In the genomic region with DNA sequence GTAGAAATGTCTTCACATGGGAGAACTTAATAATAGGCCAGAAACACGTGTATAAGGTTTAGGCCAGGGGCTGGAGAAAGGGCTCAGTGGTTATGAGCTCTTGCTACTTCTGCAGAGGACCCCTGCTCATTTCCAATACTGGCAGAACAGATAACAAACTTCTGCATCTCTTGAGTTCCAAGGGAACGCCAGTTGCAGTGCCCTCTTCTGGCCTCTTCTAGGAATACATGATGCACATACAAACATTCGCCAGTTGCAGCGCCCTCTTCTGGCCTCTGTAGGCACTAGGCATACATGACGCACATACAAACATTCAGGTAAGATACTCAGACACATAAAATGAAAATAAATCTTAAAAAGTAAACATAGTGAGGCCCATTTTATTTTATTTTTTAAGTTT, we compare ENCODE assay signal across 10 mouse cellular contexts. TPM values are rescaled to one million over a fixed set of nuclear protein-coding genes. Genes with fewer than 3 reads are reported as not detected.
DNase-seq lines count a peak whose midpoint lies in the region; ATAC-seq and TF ChIP-seq lines count a peak whose summit lies in the region.
"Had no signal": no experiment of that assay in that cellular context is flagged by ENCODE, and none has a peak within 500 bp of the region (broad histone marks: within the 10 kb centered on the region; RNA-seq: fewer than 3 reads in every experiment).

No protein-coding gene starts in this region.

- H3K4me3 ChIP-seq in hindbrain, postnatal 0 days (ENCODE audit: low read length): no peak overlapping the region
- H3K4me3 ChIP-seq in hindbrain, embryonic 13.5 days: no peak overlapping the region
- H3K4me3 ChIP-seq: liver, embryonic 13.5 days had no signal

- H3K27me3 ChIP-seq in hindbrain, postnatal 0 days (ENCODE audit: insufficient read depth, low read length): no peaks in the 10 kb centered on the region
- H3K27me3 ChIP-seq in hindbrain, embryonic 13.5 days: no peaks in the 10 kb centered on the region
- H3K27me3 ChIP-seq in splenic B cell, adult 2 months (ENCODE audit: control insufficient read depth, insufficient read depth, low read length, poor library complexity, severe bottlenecking): no peaks in the 10 kb centered on the region

- whole genome bisulfite sequencing in hindbrain, postnatal 0 days: 86% methylated on average over 5 of the region's 5 CpGs
- 85% methylated on average over 5 of the region's 5 CpGs for WGBS in hindbrain, embryonic 13.5 days

- no peaks in the 10 kb centered on the region for H3K9me3 ChIP-seq in hindbrain, postnatal 0 days (ENCODE audit: low read length)
- H3K9me3 ChIP-seq in hindbrain, embryonic 13.5 days: no peaks in the 10 kb centered on the region

- no peak for ATAC-seq in hindbrain, postnatal 0 days
- ATAC-seq in hindbrain, embryonic 13.5 days (ENCODE audit: low FRiP score): no peak
- ATAC-seq: inflammation-experienced regulatory T-cells, adult 6 months had no signal

- H3K4me2 ChIP-seq in hindbrain, postnatal 0 days (ENCODE audit: low read depth, low read length): no peak overlapping the region
- no peak overlapping the region for H3K4me2 ChIP-seq in hindbrain, embryonic 13.5 days
- H3K4me2 ChIP-seq: liver, embryonic 13.5 days had no signal

- H3K4me1 ChIP-seq in hindbrain, postnatal 0 days (ENCODE audit: insufficient read depth, low read length): no peaks in the 10 kb centered on the region
- H3K4me1 ChIP-seq in hindbrain, embryonic 13.5 days (replicated peaks): peaks cover 5% of the 10 kb centered on the region

- DNase-seq in hindbrain, postnatal 0 days (ENCODE audit: low spot score): peak; percentile 60
- peak; percentile 23 for DNase-seq in thymus, postnatal 14 days
- no peak for DNase-seq in thymus, postnatal 25 days
- peak; percentile 40 for DNase-seq in embryo, embryonic 11 days
- DNase-seq in splenic B cell, adult 2 months (ENCODE audit: low read depth, low spot score): peak; percentile 82
- no peak for DNase-seq in cerebellum, adult 9-10 months
- no peak for DNase-seq in cerebellum, adult 9-11 months
- DNase-seq: liver, embryonic 13.5 days had no signal

- no peak overlapping the region for H3K9ac ChIP-seq in hindbrain, postnatal 0 days (replicated peaks; ENCODE audit: low read length)
- H3K9ac ChIP-seq in hindbrain, embryonic 13.5 days: no peak overlapping the region
- H3K9ac ChIP-seq: liver, embryonic 13.5 days had no signal

- no peak overlapping the region for H3K27ac ChIP-seq in hindbrain, postnatal 0 days
- no peak overlapping the region for H3K27ac ChIP-seq in hindbrain, embryonic 13.5 days
- H3K27ac ChIP-seq: liver, embryonic 13.5 days had no signal

- H3K36me3 ChIP-seq in hindbrain, postnatal 0 days (ENCODE audit: insufficient read depth, low read length): no peaks in the 10 kb centered on the region
- H3K36me3 ChIP-seq in hindbrain, embryonic 13.5 days: no peaks in the 10 kb centered on the region
- H3K36me3 ChIP-seq in splenic B cell, adult 2 months (ENCODE audit: control insufficient read depth, insufficient read depth, low read length, poor library complexity, severe bottlenecking): no peaks in the 10 kb centered on the region
- H3K36me3 ChIP-seq: liver, embryonic 13.5 days had no signal

- TF ChIP-seq CTCF in hindbrain, postnatal 0 days (IDR thresholded peaks at IDR 0.05; ENCODE audit: low read depth): peak; percentile 63

RNA-seq across cellular contexts. Expression of a gene that starts 4.5 kb away (rescaled TPM):
- total RNA-seq in hindbrain, postnatal 0 days (2014; rRNA removed): 90.7 and 97.6 TPM in 2 replicates
- 114 and 127 TPM in 2 replicates for polyA plus RNA-seq in hindbrain, postnatal 0 days (2015; fragmentation: Nextera tagmentation; extraction: Ambion mirVana)
- polyA plus RNA-seq in hindbrain, embryonic 13.5 days (2015; fragmentation: Nextera tagmentation; extraction: Ambion mirVana): 111 and 123 TPM in 2 replicates

Comparison
In these comparisons a context has a peak if more than half of its experiments do, and no peak if none do; other contexts are left out.
1. DNase-seq: peak in hindbrain, postnatal 0 days (single experiment), thymus, postnatal 14 days (single experiment), embryo, embryonic 11 days (single experiment) and splenic B cell, adult 2 months (single experiment); none in thymus, postnatal 25 days (single experiment), cerebellum, adult 9-10 months (single experiment) and cerebellum, adult 9-11 months (single experiment).